Mouse (Mus musculus) neural tube, embryonic 14.5 days (tissue): Measurements from ENCODE around the gene Prpf31. TPM values are rescaled to one million over a fixed set of nuclear protein-coding genes. Genes with fewer than 3 reads are reported as not detected.
A peak's percentile ranks its signal among the peaks of the same experiment; 100 is the strongest.

ENCODE experiments used
- ATAC-seq: fragments of 200-750 bp; cut with Nextera tagmentation; 2 replicates; pipeline ENCODE4 v1.8.0; 2017; ENCODE audit warnings: low read depth, mild to moderate bottlenecking, moderate TSS enrichment, moderate library complexity
- H3K27ac ChIP-seq: fragments of 300-500 bp; sonication (generic); 2 replicates; pipeline ENCODE4 v1.5.1; 2014; ENCODE audit warnings: low read depth, mild to moderate bottlenecking, control low read depth, low read length, moderate library complexity, mixed read lengths
- H3K27me3 ChIP-seq: fragments of 300-500 bp; sonication (generic); 2 replicates; pipeline ENCODE4 v1.6.1; 2014; ENCODE audit warnings: low read length; ENCODE audit not compliant: control insufficient read depth, insufficient read depth
- H3K36me3 ChIP-seq: fragments of 300-500 bp; sonication (generic); 2 replicates; pipeline ENCODE4 v1.6.1; 2014; ENCODE audit warnings: low read length, mixed read lengths; ENCODE audit not compliant: control insufficient read depth, insufficient read depth
- H3K4me1 ChIP-seq: fragments of 300-500 bp; sonication (generic); 2 replicates; pipeline ENCODE4 v1.6.1; 2014; ENCODE audit warnings: low read length; ENCODE audit not compliant: control insufficient read depth, insufficient read depth
- H3K4me2 ChIP-seq: fragments of 300-500 bp; sonication (generic); 2 replicates; pipeline ENCODE4 v1.6.1; 2014; ENCODE audit warnings: mild to moderate bottlenecking, low read depth, low read length, control low read depth
- H3K4me3 ChIP-seq: fragments of 300-500 bp; sonication (generic); 2 replicates; pipeline ENCODE4 v1.5.1; 2014; ENCODE audit warnings: low read depth, low read length, control low read depth, mixed read lengths
- H3K9ac ChIP-seq: fragments of 300-500 bp; sonication (generic); replicated peaks from 2 replicates; pipeline ENCODE4 v1.6.1; 2014; ENCODE audit warnings: low read depth, mild to moderate bottlenecking, control low read depth, low read length, mixed read lengths
- H3K9me3 ChIP-seq: fragments of 300-500 bp; sonication (generic); 2 replicates; pipeline ENCODE4 v1.6.1; 2016; ENCODE audit warnings: low read length; ENCODE audit not compliant: control insufficient read depth
- whole genome bisulfite sequencing: fragments of 180-500 bp; shearing (Covaris S2); extraction: QIAGEN DNeasy Blood & Tissue Kit; methylation state at CpG from one replicate; pipeline ENCODE4 v1.1.7; 2014; 5-methylcytosine and 5-hydroxymethylcytosine counted together
- polyA plus RNA-seq: library from polyadenylated mRNA; unstranded; fragments of >200 nt; fragmentation: Nextera tagmentation; extraction: Ambion mirVana; gene quantifications from 2 replicates; pipeline ENCODE4 v1.2.1, GENCODE M21; 2014

The Prpf31 gene
- polyA plus RNA-seq, 1 experiment from 2014 or later = 76.8 TPM

DNA sequence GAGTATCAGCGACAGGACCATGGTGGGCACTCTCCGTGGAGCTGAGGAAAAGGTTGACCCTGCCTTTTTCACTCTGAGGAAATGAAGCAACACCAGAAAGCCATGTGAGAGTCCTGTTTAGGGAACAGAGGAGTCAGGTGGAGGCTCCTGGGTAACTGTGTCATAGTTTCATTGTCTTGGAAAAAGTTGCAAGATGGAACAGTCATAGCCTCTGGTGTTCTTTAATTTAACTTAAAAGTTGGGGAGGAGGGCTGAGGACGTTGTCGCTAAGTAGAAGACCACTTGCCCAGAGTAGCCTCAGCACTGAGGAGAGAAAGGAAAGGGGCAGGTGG lies 13.8 kb upstream of the Prpf31 start, which contains the start of gene Oscar:
Gene Oscar, minus strand, starts transcription at position 101 of the 332 bp plus-strand sequence.
- 87% methylated on average over 4 of the region's 4 CpGs for WGBS
- Histone ChIP-seq H3K27ac (no peak within 1 kb of the TSS), H3K9me3 (no peaks in the 10 kb centered on the region), H3K4me3 (peak within 1 kb of the TSS; percentile 66; the same call in 1 of the 2 replicates), H3K9ac (no peak within 1 kb of the TSS), H3K4me1 (no peaks in the 10 kb centered on the region), H3K4me2 (0 out of 2 replicates have a peak within 1 kb of the TSS, but pooled peaks have one; percentile 81), H3K27me3 (no peaks in the 10 kb centered on the region), H3K36me3 (peaks cover 6% of the 10 kb centered on the region; the same call in 1 of the 2 replicates)
- no peak for ATAC-seq

DNA sequence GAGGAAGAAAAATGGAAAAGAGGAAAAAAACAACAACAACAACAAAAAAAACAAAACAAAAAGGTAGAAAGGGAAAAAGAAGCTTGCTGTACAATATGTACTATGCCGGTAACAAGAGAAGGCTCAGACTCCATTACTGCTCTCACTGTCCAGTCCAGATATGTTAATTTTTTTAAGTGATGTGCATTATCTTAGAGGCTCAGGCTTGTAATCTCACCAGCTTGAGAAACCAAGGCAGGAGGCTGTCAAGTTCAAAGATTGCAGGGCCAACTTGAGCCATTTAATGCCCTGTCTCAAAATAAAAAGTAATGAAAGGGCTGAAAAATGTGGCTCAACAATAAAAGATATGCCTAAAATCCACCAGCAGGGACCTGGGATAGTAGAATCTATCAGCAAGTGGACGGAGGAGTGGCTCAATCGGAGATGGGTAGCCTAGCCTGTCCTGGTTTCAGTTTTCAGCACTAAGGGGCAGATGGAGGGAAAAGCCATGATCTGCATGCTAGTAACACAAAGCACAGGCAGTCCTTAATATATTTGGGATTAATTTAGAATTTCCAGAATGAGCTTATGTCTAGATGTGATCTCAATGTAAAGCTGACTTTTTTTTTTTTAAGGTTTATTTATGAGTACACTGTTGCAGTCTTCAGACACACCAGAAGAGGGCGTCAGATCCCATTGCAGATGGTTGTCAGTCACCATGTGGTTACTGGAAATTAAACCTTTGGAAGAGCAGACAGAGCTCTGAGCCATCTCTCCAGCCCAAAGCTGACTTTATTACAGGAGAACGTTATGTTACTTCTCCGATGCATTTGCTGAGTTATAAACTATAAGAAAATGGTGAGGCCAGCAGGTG lies 13.2 kb upstream of the Prpf31 start:
- Histone ChIP-seq H3K27ac (no peak overlapping the region), H3K36me3 (peaks cover 6% of the 10 kb centered on the region; the same call in 1 of the 2 replicates), H3K4me3 (peak overlapping the region; percentile 66; the same call in 1 of the 2 replicates), H3K27me3 (no peaks in the 10 kb centered on the region), H3K4me2 (0 out of 2 replicates have a peak overlapping the region, but pooled peaks have one; percentile 81), H3K9me3 (no peaks in the 10 kb centered on the region), H3K9ac (no peak overlapping the region), H3K4me1 (no peaks in the 10 kb centered on the region)
- ATAC-seq = peak; percentile 25
- 43% methylated on average over 6 of the region's 6 CpGs for WGBS

DNA sequence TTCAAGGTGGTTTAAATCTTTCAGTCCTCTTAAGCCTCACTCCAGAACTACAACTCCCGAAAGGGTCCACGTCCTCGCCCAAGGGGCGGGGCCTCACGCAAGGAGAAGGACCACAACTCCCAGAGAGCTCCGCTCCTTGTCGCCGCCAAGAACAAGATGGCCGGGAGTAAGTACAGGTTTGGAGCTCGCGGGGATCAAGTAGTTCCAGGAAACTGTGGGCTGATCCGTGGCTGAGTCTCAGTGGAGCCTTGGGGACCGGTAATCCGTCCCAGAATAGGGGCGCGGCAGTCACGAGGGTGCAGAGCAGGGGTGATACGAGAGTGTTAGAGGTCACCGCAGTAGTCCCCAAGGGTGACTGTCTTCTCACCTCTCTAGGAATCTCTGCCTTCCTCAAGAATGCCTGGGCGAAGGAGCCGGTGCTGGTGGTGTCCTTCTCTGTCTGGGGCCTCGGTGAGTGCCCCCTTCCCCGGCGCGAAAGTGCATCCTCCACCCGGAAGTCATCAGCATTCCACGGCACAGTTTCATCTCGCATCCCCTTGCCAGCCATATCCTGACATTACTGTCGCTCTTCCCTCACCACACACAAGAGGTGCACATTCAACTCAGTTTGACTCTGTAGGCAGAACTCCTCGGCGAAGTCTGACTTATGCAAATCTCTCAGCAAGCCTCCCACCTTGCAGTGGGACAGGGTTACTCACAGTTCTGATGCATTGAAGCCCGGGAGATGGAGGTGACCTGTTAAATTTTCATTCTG lies 12.4 kb upstream of the Prpf31 start, which contains the start of gene Ndufa3:
Gene Ndufa3, plus strand, starts transcription at position 132 of the 754 bp plus-strand sequence.
- H3K27me3 ChIP-seq = no peaks in the 10 kb centered on the region
- H3K4me1 ChIP-seq = no peaks in the 10 kb centered on the region
- H3K36me3 ChIP-seq = peaks cover 6% of the 10 kb centered on the region; the same call in 1 of the 2 replicates
- 1% methylated on average over 32 of the region's 32 CpGs for WGBS
- peak within 1 kb of the TSS; percentile 81 for H3K4me2 ChIP-seq
- no peaks in the 10 kb centered on the region for H3K9me3 ChIP-seq
- H3K27ac ChIP-seq = peak within 1 kb of the TSS; percentile 53
- peak within 1 kb of the TSS; percentile 82 for H3K9ac ChIP-seq
- peak within 1 kb of the TSS; percentile 66 for H3K4me3 ChIP-seq
- ATAC-seq = peak; percentile 97

DNA sequence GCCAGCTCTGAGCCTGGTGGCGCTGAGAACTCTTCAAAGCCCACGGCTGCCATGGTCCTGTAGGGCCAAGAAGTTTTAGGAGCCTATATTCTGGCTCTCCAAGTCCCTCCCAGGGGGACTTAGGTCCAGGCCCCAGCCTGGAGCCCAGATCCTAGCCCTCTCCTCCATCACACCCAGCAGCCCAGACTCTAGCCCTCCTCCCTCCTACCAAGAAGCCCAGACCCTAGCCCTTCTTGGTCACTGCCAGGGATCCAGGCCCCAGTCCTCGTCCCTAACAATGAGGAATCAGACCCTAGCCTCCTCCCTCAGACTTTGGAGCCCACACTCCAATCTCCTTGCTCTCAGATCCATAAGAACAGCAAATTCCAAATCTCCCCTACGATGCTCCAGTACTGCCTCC lies 755 bp upstream of the Prpf31 start:
- ATAC-seq = peak; percentile 42; the same call in 1 of the 2 replicates
- 44% methylated on average over 4 of the region's 4 CpGs for WGBS

DNA sequence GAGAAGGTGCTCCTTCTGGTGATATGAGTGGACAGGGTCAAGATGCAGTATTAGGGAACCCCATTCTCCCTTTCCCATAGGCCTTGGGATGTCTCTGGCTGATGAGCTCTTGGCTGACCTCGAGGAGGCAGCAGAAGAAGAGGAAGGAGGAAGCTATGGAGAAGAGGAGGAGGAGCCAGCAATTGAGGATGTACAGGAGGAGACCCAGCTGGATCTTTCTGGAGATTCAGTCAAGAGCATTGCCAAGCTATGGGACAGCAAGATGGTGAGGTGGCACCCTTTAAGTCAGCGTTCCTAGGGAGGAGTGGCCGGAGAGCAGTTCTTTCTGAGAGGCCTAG lies 662 bp downstream of the Prpf31 start:
- no peak for ATAC-seq
- 0 out of 2 replicates have a peak, but pooled peaks cover 5% of the 10 kb centered on the region for H3K36me3 ChIP-seq
- H3K27ac ChIP-seq = no peak overlapping the region
- no peaks in the 10 kb centered on the region for H3K9me3 ChIP-seq
- H3K27me3 ChIP-seq = no peaks in the 10 kb centered on the region
- H3K9ac ChIP-seq = peak overlapping the region; percentile 52
- H3K4me3 ChIP-seq = peak overlapping the region; percentile 55
- H3K4me2 ChIP-seq = peak overlapping the region; percentile 99
- 55% methylated on average over 3 of the region's 3 CpGs for WGBS
- peaks cover 21% of the 10 kb centered on the region for H3K4me1 ChIP-seq

More for the DNA sequence above, 755 bp upstream of the Prpf31 start:
- Histone ChIP-seq H3K27ac (peak overlapping the region; percentile 75; the same call in 1 of the 2 replicates), H3K27me3 (no peaks in the 10 kb centered on the region), H3K4me2 (peak overlapping the region; percentile 99), H3K9me3 (no peaks in the 10 kb centered on the region), H3K4me1 (peaks cover 21% of the 10 kb centered on the region), H3K4me3 (peak overlapping the region; percentile 55), H3K9ac (peak overlapping the region; percentile 74), H3K36me3 (peaks cover 9% of the 10 kb centered on the region; the same call in 1 of the 2 replicates)

DNA sequence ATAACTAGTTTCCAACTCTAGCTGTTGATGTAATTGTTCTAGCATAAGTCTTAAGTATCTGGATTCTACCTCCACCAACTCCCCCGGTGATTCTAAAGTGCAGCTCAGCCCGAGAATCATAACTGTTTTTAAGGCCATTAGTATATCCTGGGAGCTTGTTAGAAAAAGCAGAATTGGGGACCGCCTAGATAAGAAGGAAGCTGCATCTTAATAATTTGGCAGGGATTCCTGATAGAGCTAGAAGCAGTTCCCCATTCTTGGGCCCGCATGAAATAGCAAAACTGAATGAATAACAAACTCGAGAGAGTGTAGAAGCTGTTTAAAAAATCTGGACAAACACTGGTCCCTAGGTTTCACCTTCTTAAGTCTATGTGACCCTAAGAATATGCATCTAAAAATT lies 13.6 kb downstream of the Prpf31 start:
- H3K27ac ChIP-seq = no peak overlapping the region
- no peak overlapping the region for H3K4me2 ChIP-seq
- no peaks in the 10 kb centered on the region for H3K9me3 ChIP-seq
- no peaks in the 10 kb centered on the region for H3K27me3 ChIP-seq
- H3K4me1 ChIP-seq = peaks cover 23% of the 10 kb centered on the region
- WGBS = 77% methylated on average over 5 of the region's 5 CpGs
- ATAC-seq = no peak
- H3K4me3 ChIP-seq = no peak overlapping the region
- H3K36me3 ChIP-seq = peaks cover 11% of the 10 kb centered on the region
- no peak overlapping the region for H3K9ac ChIP-seq

DNA sequence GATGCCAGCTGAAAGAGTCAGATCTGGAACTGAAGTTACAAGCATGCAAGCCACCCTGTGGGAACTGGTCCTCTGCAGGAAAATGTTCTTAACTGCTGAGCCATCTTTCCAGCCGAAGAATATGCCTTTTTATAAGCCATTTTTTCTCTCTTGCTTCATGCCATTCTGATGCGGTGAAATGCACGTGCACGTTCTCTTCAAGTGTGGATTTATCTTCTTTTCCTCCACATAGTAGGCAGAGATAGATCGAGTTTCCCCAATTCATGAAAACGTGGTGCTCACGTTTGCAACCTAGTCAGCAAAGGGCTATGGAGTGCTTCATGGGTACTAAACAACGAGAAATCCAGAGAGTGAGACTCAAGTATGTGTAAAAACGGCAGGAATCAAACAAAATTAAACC lies 14.1 kb downstream of the Prpf31 start:
- ATAC-seq = no peak
- Histone ChIP-seq H3K27ac (no peak overlapping the region), H3K4me2 (peak overlapping the region; percentile 45), H3K36me3 (peaks cover 10% of the 10 kb centered on the region), H3K4me3 (peak overlapping the region; percentile 85), H3K9ac (no peak overlapping the region), H3K4me1 (peaks cover 27% of the 10 kb centered on the region), H3K9me3 (no peaks in the 10 kb centered on the region), H3K27me3 (no peaks in the 10 kb centered on the region)
- 22% methylated on average over 9 of the region's 9 CpGs for WGBS

DNA sequence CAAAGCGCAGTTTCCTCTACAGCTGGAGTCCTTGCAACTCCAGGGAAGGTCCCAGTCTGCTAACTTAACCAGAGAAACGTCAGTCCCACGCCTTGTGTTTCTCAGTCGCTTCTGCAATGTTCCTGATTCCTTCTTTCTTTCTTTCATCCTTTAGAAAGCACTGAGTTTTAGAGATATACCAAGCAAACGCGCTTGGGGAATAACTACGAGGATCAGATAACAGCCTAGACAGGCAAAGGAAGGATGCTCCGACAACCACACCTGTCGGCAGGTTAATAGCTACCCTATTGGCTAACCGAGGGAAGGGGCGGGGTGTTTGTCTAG lies 14.5 kb downstream of the Prpf31 start:
- under 1% methylated on average over 11 of the region's 11 CpGs for WGBS
- Histone ChIP-seq H3K27ac (no peak overlapping the region), H3K36me3 (peaks cover 7% of the 10 kb centered on the region), H3K9ac (no peak overlapping the region), H3K4me1 (peaks cover 27% of the 10 kb centered on the region), H3K4me2 (peak overlapping the region; percentile 45), H3K9me3 (no peaks in the 10 kb centered on the region), H3K4me3 (peak overlapping the region; percentile 85), H3K27me3 (no peaks in the 10 kb centered on the region)
- no peak for ATAC-seq
